Mouse (Mus musculus) embryonic facial prominence, embryonic 10.5 days (tissue): ENCODE measurements around the gene Apof. TPM values are rescaled to one million over a fixed set of nuclear protein-coding genes. Genes with fewer than 3 reads are reported as not detected.
"Not testable (repeated sequence)": the region's sequence is repeated elsewhere in the genome, so short reads cannot be mapped to it uniquely, and the experiment has no call there.

Experiments
- DNase-seq: peaks from one replicate; pipeline ENCODE4 v3.0.0-alpha.2; 2017; ENCODE audit warnings: low spot score
- H3K27ac ChIP-seq: fragments of 300-500 bp; sonication (generic); replicated peaks from 2 replicates; pipeline ENCODE4 v1.5.1; 2016; ENCODE audit warnings: mild to moderate bottlenecking
- H3K27me3 ChIP-seq: fragments of 300-500 bp; sonication (generic); replicated peaks from 2 replicates; pipeline ENCODE4 v1.6.1; 2016; ENCODE audit warnings: low read depth, mild to moderate bottlenecking; ENCODE audit not compliant: poor library complexity, severe bottlenecking
- H3K36me3 ChIP-seq: fragments of 300-500 bp; sonication (generic); replicated peaks from 2 replicates; pipeline ENCODE4 v1.6.1; 2016; ENCODE audit warnings: mild to moderate bottlenecking, moderate library complexity
- H3K4me1 ChIP-seq: fragments of 300-500 bp; sonication (generic); 2 replicates; pipeline ENCODE4 v1.6.1; 2016
- H3K4me3 ChIP-seq: fragments of 300-500 bp; sonication (generic); 2 replicates; pipeline ENCODE4 v1.5.1; 2016; ENCODE audit warnings: mild to moderate bottlenecking, moderate library complexity
- H3K9me3 ChIP-seq: fragments of 300-500 bp; sonication (generic); 2 replicates; pipeline ENCODE4 v1.6.1; 2016; ENCODE audit warnings: mild to moderate bottlenecking
- WGBS: fragments of 180-500 bp; shearing (Covaris S2); methylation state at CpG from one replicate; pipeline ENCODE4 v1.1.7; 2016; 5-methylcytosine and 5-hydroxymethylcytosine counted together
- polyA plus RNA-seq: library from polyadenylated mRNA; unstranded; fragments of >200 nt; fragmentation: Nextera tagmentation; extraction: Ambion mirVana; gene quantifications from 2 replicates; pipeline ENCODE4 v1.2.1, GENCODE M21; 2016

The Apof gene
- polyA plus RNA-seq, 1 experiment from 2014 or later = not detected

- DNase-seq = peak; percentile 80
- Histone ChIP-seq H3K27me3 (no peaks in the 10 kb centered on the region), H3K9me3 (no peaks in the 10 kb centered on the region), H3K27ac (no peak overlapping the region), H3K4me3 (no peak overlapping the region), H3K36me3 (peaks cover 74% of the 10 kb centered on the region), H3K4me1 (peaks cover 10% of the 10 kb centered on the region)
- 65% methylated on average over 31 of the region's 31 CpGs for WGBS
These were observed 15.4 kb downstream of the Apof start for GRCm38 (mm10) chr10:128283604-128284579.

GRCm38 (mm10) chr10:128290594-128290993 lies 22.1 kb downstream of the Apof start:
- Histone ChIP-seq H3K36me3 (peaks cover 42% of the 10 kb centered on the region), H3K4me1 (peaks cover 10% of the 10 kb centered on the region)
- not testable (repeated sequence) for H3K9me3 ChIP-seq, H3K4me3 ChIP-seq, H3K27me3 ChIP-seq, H3K27ac ChIP-seq, DNase-seq
- WGBS = 68% methylated on average over 1 of the region's 1 CpGs

- 80% methylated on average over 13 of the region's 13 CpGs for WGBS
These were observed 28.1 kb downstream of the Apof start for GRCm38 (mm10) chr10:128296370-128297090.

GRCm38 (mm10) chr10:128297221-128297620 lies 28.8 kb downstream of the Apof start:
- H3K9me3 ChIP-seq = no peaks in the 10 kb centered on the region
- no peak overlapping the region for H3K27ac ChIP-seq
- H3K36me3 ChIP-seq = peaks cover 8% of the 10 kb centered on the region
- H3K27me3 ChIP-seq = no peaks in the 10 kb centered on the region
- H3K4me1 ChIP-seq = peaks cover 4% of the 10 kb centered on the region
- WGBS = 86% methylated on average over 4 of the region's 4 CpGs
- H3K4me3 ChIP-seq = no peak overlapping the region
- DNase-seq = no peak

More at GRCm38 (mm10) chr10:128296370-128297090, 28.1 kb downstream of the Apof start:
- H3K9me3 ChIP-seq = no peaks in the 10 kb centered on the region
- H3K36me3 ChIP-seq = peaks cover 15% of the 10 kb centered on the region
- no peak for DNase-seq
- H3K27ac ChIP-seq = no peak overlapping the region
- no peaks in the 10 kb centered on the region for H3K4me1 ChIP-seq
- no peak overlapping the region for H3K4me3 ChIP-seq
- H3K27me3 ChIP-seq = no peaks in the 10 kb centered on the region

GRCm38 (mm10) chr10:128297622-128298021 lies 29.2 kb downstream of the Apof start:
- no peak overlapping the region for H3K27ac ChIP-seq
- 84% methylated on average over 11 of the region's 11 CpGs for WGBS
- peaks cover 8% of the 10 kb centered on the region for H3K4me1 ChIP-seq
- H3K27me3 ChIP-seq = no peaks in the 10 kb centered on the region
- no peaks in the 10 kb centered on the region for H3K9me3 ChIP-seq
- peaks cover 4% of the 10 kb centered on the region; the same call in 1 of the 2 replicates for H3K36me3 ChIP-seq
- H3K4me3 ChIP-seq = no peak overlapping the region
- no peak for DNase-seq

GRCm38 (mm10) chr10:128298243-128298642 lies 29.8 kb downstream of the Apof start:
- 71% methylated on average over 6 of the region's 6 CpGs for WGBS

GRCm38 (mm10) chr10:128298702-128299171 lies 30.3 kb downstream of the Apof start, which contains the start of gene Il23a:
Gene Il23a, minus strand, starts transcription at chr10:128298752.
- 83% methylated on average over 11 of the region's 11 CpGs for WGBS
- Histone ChIP-seq H3K9me3 (no peaks in the 10 kb centered on the region), H3K4me1 (peaks cover 11% of the 10 kb centered on the region), H3K27me3 (no peaks in the 10 kb centered on the region), H3K4me3 (no peak within 1 kb of the TSS), H3K27ac (no peak within 1 kb of the TSS), H3K36me3 (no peaks in the 10 kb centered on the region)
- no peak for DNase-seq

More at GRCm38 (mm10) chr10:128298243-128298642, 29.8 kb downstream of the Apof start:
- no peak overlapping the region for H3K4me3 ChIP-seq
- H3K27me3 ChIP-seq = no peaks in the 10 kb centered on the region
- H3K9me3 ChIP-seq = no peaks in the 10 kb centered on the region
- no peaks in the 10 kb centered on the region for H3K36me3 ChIP-seq
- H3K4me1 ChIP-seq = peaks cover 9% of the 10 kb centered on the region
- DNase-seq = no peak
- H3K27ac ChIP-seq = no peak overlapping the region

- H3K27ac ChIP-seq = peak overlapping the region; percentile 97
- no peak for DNase-seq
- peaks cover 15% of the 10 kb centered on the region for H3K36me3 ChIP-seq
- no peaks in the 10 kb centered on the region for H3K9me3 ChIP-seq
- peak overlapping the region; percentile 80 for H3K4me3 ChIP-seq
- no peaks in the 10 kb centered on the region for H3K27me3 ChIP-seq
- peaks cover 20% of the 10 kb centered on the region for H3K4me1 ChIP-seq
- WGBS = 41% methylated on average over 3 of the region's 3 CpGs
These were observed 33.9 kb downstream of the Apof start for GRCm38 (mm10) chr10:128302357-128302756.

GRCm38 (mm10) chr10:128302785-128303125 lies 34.3 kb downstream of the Apof start:
- WGBS = under 1% methylated on average over 9 of the region's 9 CpGs
- Histone ChIP-seq H3K27ac (peak overlapping the region; percentile 97), H3K9me3 (no peaks in the 10 kb centered on the region), H3K27me3 (no peaks in the 10 kb centered on the region), H3K4me1 (peaks cover 20% of the 10 kb centered on the region), H3K36me3 (peaks cover 17% of the 10 kb centered on the region), H3K4me3 (peak overlapping the region; percentile 80)
- DNase-seq = no peak

GRCm38 (mm10) chr10:128303126-128304021 lies 34.9 kb downstream of the Apof start, which contains the start of gene Pan2:
Gene Pan2, plus strand, starts transcription at chr10:128303335.
- DNase-seq = peak; percentile 99
- H3K4me3 ChIP-seq = peak within 1 kb of the TSS; percentile 80
- H3K27me3 ChIP-seq = no peaks in the 10 kb centered on the region
- 2% methylated on average over 37 of the region's 37 CpGs for WGBS
- peaks cover 23% of the 10 kb centered on the region for H3K36me3 ChIP-seq
- no peaks in the 10 kb centered on the region for H3K9me3 ChIP-seq
- peak within 1 kb of the TSS; percentile 97 for H3K27ac ChIP-seq
- peaks cover 20% of the 10 kb centered on the region for H3K4me1 ChIP-seq

GRCm38 (mm10) chr10:128309654-128310053 lies 41.2 kb downstream of the Apof start:
- peaks cover under 1% of the 10 kb centered on the region; the same call in 1 of the 2 replicates for H3K4me1 ChIP-seq
- no peak overlapping the region for H3K4me3 ChIP-seq
- WGBS = 93% methylated on average over 7 of the region's 7 CpGs
- no peak for DNase-seq
- no peaks in the 10 kb centered on the region for H3K9me3 ChIP-seq
- H3K36me3 ChIP-seq = peaks cover 86% of the 10 kb centered on the region
- H3K27me3 ChIP-seq = no peaks in the 10 kb centered on the region
- H3K27ac ChIP-seq = no peak overlapping the region
